Mouse (Mus musculus) bone marrow macrophage, adult 2 months (primary cell): ENCODE data around the gene B4galt1.

Source experiments
- CTCF ChIP-seq: IDR thresholded peaks from 2 replicates; pipeline ENCODE4 v1.5.1; 2012; ENCODE audit warnings: low read depth, mild to moderate bottlenecking, low read length, moderate library complexity
- POLR2A ChIP-seq: IDR thresholded peaks from 2 replicates; pipeline ENCODE4 v1.6.1; 2012; ENCODE audit warnings: mild to moderate bottlenecking, low read depth, low read length, borderline replicate concordance

- TF ChIP-seq POLR2A, result no peak
- no peak for TF ChIP-seq CTCF
Measured at GRCm38 (mm10) chr4:40801908-40802307, 51.9 kb downstream of the B4galt1 start.
